Mouse (Mus musculus): ENCODE data around the gene Scn8a.

DNA sequence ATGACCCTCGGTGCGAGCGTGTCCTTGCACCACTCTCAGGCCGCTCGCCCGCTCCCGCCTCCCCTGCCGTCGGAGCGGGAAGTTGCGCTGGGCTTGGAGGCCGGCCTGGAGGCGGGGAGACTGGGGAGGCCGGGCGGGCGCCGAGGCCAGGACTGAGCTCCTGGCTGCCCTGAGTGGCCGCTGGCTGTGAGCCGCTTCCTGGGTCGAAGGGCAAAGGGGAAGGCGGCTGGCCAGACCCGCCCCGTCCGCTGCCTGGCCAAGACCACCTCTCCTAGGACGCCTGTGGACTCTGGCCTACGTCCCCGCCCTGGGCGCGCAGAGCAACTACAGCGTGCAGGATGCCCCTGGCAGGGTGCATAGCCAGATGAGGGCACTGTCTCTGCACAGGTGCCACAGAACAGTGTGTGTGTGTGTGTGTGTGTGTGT is 209.1 kb downstream of the Scn8a start:
- TF ChIP-seq CTCF (IDR thresholded peaks at IDR 0.05; ENCODE audit: insufficient read depth, low read depth, low read length) (no peak), POLR2A (IDR thresholded peaks at IDR 0.05; ENCODE audit: insufficient read depth, low read depth, low read length) (no peak)

Data from olfactory bulb, adult 2 months (tissue).